Mouse (Mus musculus) brown adipose tissue, adult 24 weeks (tissue): ENCODE data around the gene Tmem161a. TPM values are rescaled to one million over a fixed set of nuclear protein-coding genes. Genes with fewer than 3 reads are reported as not detected.

Experiments
- H3K27ac ChIP-seq: fragments of 200-500 bp; replicated peaks from 2 replicates; pipeline ENCODE4 v1.5.1; 2012; ENCODE audit warnings: low read depth, mild to moderate bottlenecking, low read length
- H3K4me1 ChIP-seq: fragments of 200-500 bp; 2 replicates; pipeline ENCODE4 v1.6.1; 2012; ENCODE audit warnings: low read length, mixed read lengths; ENCODE audit not compliant: control insufficient read depth, insufficient read depth, insufficient read length
- H3K4me3 ChIP-seq: fragments of 200-500 bp; 2 replicates; pipeline ENCODE4 v1.5.1; 2012; ENCODE audit warnings: low read depth, mild to moderate bottlenecking, low read length, moderate library complexity; ENCODE audit not compliant: insufficient read depth
- polyA plus RNA-seq: library from polyadenylated mRNA; stranded (reverse); fragments of >200 nt; gene quantifications from 2 replicates; pipeline ENCODE4 v1.2.4, GENCODE M21; 2012; ENCODE audit not compliant: missing spikeins, insufficient read depth, insufficient read length

The Tmem161a gene
- polyA plus RNA-seq, 1 experiment: 22.0 TPM

GRCm38 (mm10) chr8:70178231-70178630, 6.1 kb downstream of the Tmem161a start:
- H3K27ac ChIP-seq: no peak overlapping the region
- H3K4me3 ChIP-seq: no peak overlapping the region
- 0 out of 2 replicates have a peak, but pooled peaks cover 2% of the 10 kb centered on the region for H3K4me1 ChIP-seq

- Histone ChIP-seq H3K4me1 (no peaks in the 10 kb centered on the region), H3K27ac (no peak overlapping the region), H3K4me3 (no peak overlapping the region)
Measured at GRCm38 (mm10) chr8:70179082-70179481, 6.9 kb downstream of the Tmem161a start.

- Histone ChIP-seq H3K4me3 (no peak overlapping the region), H3K4me1 (no peaks in the 10 kb centered on the region), H3K27ac (no peak overlapping the region)
Measured at GRCm38 (mm10) chr8:70181212-70181902, 9.2 kb downstream of the Tmem161a start.

GRCm38 (mm10) chr8:70181903-70182252, 9.7 kb downstream of the Tmem161a start:
- H3K27ac ChIP-seq: no peak overlapping the region
- no peaks in the 10 kb centered on the region for H3K4me1 ChIP-seq
- no peak overlapping the region for H3K4me3 ChIP-seq

- Histone ChIP-seq H3K4me3 (no peak overlapping the region), H3K27ac (no peak overlapping the region), H3K4me1 (no peaks in the 10 kb centered on the region)
Measured at GRCm38 (mm10) chr8:70183194-70183593, 11.0 kb downstream of the Tmem161a start.

- Histone ChIP-seq H3K27ac (no peak overlapping the region), H3K4me3 (no peak overlapping the region), H3K4me1 (no peaks in the 10 kb centered on the region)
Measured at GRCm38 (mm10) chr8:70188707-70189106, 16.6 kb downstream of the Tmem161a start.

- Histone ChIP-seq H3K27ac (no peak overlapping the region), H3K4me3 (no peak overlapping the region), H3K4me1 (peaks cover 12% of the 10 kb centered on the region)
Measured at GRCm38 (mm10) chr8:70193238-70193637, 21.1 kb downstream of the Tmem161a start.

- Histone ChIP-seq H3K4me3 (no peak overlapping the region), H3K4me1 (peaks cover 15% of the 10 kb centered on the region), H3K27ac (0 out of 2 replicates have a peak overlapping the region, but pooled peaks have one; percentile 21)
Measured at GRCm38 (mm10) chr8:70194191-70194590, 22.0 kb downstream of the Tmem161a start.

GRCm38 (mm10) chr8:70195762-70196161, 23.6 kb downstream of the Tmem161a start:
- Histone ChIP-seq H3K4me1 (peaks cover 18% of the 10 kb centered on the region), H3K4me3 (no peak overlapping the region), H3K27ac (0 out of 2 replicates have a peak overlapping the region, but pooled peaks have one; percentile 42)

GRCm38 (mm10) chr8:70197603-70198002, 25.4 kb downstream of the Tmem161a start:
- Histone ChIP-seq H3K4me1 (peaks cover 25% of the 10 kb centered on the region), H3K27ac (no peak overlapping the region), H3K4me3 (no peak overlapping the region)

- Histone ChIP-seq H3K27ac (0 out of 2 replicates have a peak overlapping the region, but pooled peaks have one; percentile 19), H3K4me3 (no peak overlapping the region), H3K4me1 (peaks cover 14% of the 10 kb centered on the region)
Measured at GRCm38 (mm10) chr8:70200098-70200681, 28.0 kb downstream of the Tmem161a start.

GRCm38 (mm10) chr8:70201417-70201816, 29.3 kb downstream of the Tmem161a start:
- peak overlapping the region; percentile 14; the same call in 1 of the 2 replicates for H3K27ac ChIP-seq
- H3K4me1 ChIP-seq: peaks cover 13% of the 10 kb centered on the region
- H3K4me3 ChIP-seq: no peak overlapping the region

- H3K4me1 ChIP-seq: peaks cover 13% of the 10 kb centered on the region
- H3K27ac ChIP-seq: no peak overlapping the region
Measured at GRCm38 (mm10) chr8:70203072-70203471, 30.9 kb downstream of the Tmem161a start.

GRCm38 (mm10) chr8:70204757-70205156, 32.6 kb downstream of the Tmem161a start:
- H3K27ac ChIP-seq: peak overlapping the region; percentile 2; the same call in 1 of the 2 replicates

More at GRCm38 (mm10) chr8:70203072-70203471, 30.9 kb downstream of the Tmem161a start:
- H3K4me3 ChIP-seq: no peak overlapping the region

GRCm38 (mm10) chr8:70208130-70208529, 36.0 kb downstream of the Tmem161a start:
- no peaks in the 10 kb centered on the region for H3K4me1 ChIP-seq
- H3K27ac ChIP-seq: peak overlapping the region; percentile 93
- peak overlapping the region; percentile 54 for H3K4me3 ChIP-seq

More at GRCm38 (mm10) chr8:70204757-70205156, 32.6 kb downstream of the Tmem161a start:
- Histone ChIP-seq H3K4me1 (peaks cover 7% of the 10 kb centered on the region), H3K4me3 (no peak overlapping the region)

- peaks cover 1% of the 10 kb centered on the region; the same call in 1 of the 2 replicates for H3K4me1 ChIP-seq
- H3K27ac ChIP-seq: peak overlapping the region; percentile 92
- peak overlapping the region; percentile 89 for H3K4me3 ChIP-seq
Measured at GRCm38 (mm10) chr8:70210538-70210937, 38.4 kb downstream of the Tmem161a start.
